Mouse (Mus musculus) kidney, adult 11 months (tissue): ENCODE results near the gene Grb2.

ENCODE experiments used
- DNase-seq: peaks from one replicate; pipeline ENCODE4 v3.0.0; 2022

Gene Grb2

GRCm38 (mm10) chr11:115619949-115620348, 88.4 kb downstream of the Grb2 start:
- no peak for DNase-seq

- DNase-seq: peak; percentile 31
Observed at GRCm38 (mm10) chr11:115618732-115619516, 89.5 kb downstream of the Grb2 start.

- peak; percentile 66 for DNase-seq
Observed at GRCm38 (mm10) chr11:115618001-115618400, 90.4 kb downstream of the Grb2 start.

GRCm38 (mm10) chr11:115616893-115617292, 91.5 kb downstream of the Grb2 start:
- peak; percentile 80 for DNase-seq

GRCm38 (mm10) chr11:115616371-115616770, 92.0 kb downstream of the Grb2 start:
- DNase-seq: peak; percentile 25

- peak; percentile 71 for DNase-seq
Observed at GRCm38 (mm10) chr11:115615875-115616274, 92.5 kb downstream of the Grb2 start.

- peak; percentile 23 for DNase-seq
Observed at GRCm38 (mm10) chr11:115615108-115615825, 93.1 kb downstream of the Grb2 start.

GRCm38 (mm10) chr11:115614346-115615107, 93.9 kb downstream of the Grb2 start:
- DNase-seq: peak; percentile 61

GRCm38 (mm10) chr11:115613138-115613945, 95.1 kb downstream of the Grb2 start:
- DNase-seq: peak; percentile 44

- peak; percentile 95 for DNase-seq
Observed at GRCm38 (mm10) chr11:115612410-115613137, 95.8 kb downstream of the Grb2 start, which contains the start of gene Mif4gd. Mif4gd (minus strand) TSS chr11:115612969.

GRCm38 (mm10) chr11:115612059-115612409, 96.4 kb downstream of the Grb2 start:
- DNase-seq: peak; percentile 85

- no peak for DNase-seq
Observed at GRCm38 (mm10) chr11:115611173-115611572, 97.2 kb downstream of the Grb2 start.

- DNase-seq: no peak
Observed at GRCm38 (mm10) chr11:115609576-115609975, 98.8 kb downstream of the Grb2 start.

GRCm38 (mm10) chr11:115608421-115609399, 99.7 kb downstream of the Grb2 start:
- peak; percentile 18 for DNase-seq

- no peak for DNase-seq
Observed at GRCm38 (mm10) chr11:115606733-115607132, 101.7 kb downstream of the Grb2 start.

GRCm38 (mm10) chr11:115604304-115604696, 104.1 kb downstream of the Grb2 start:
- peak; percentile 62 for DNase-seq

- DNase-seq: peak; percentile 92
Observed at GRCm38 (mm10) chr11:115603476-115604303, 104.7 kb downstream of the Grb2 start, which contains the start of the genes Mrps7 and Gga3. Mrps7 (plus strand) TSS chr11:115603925. Gga3 (minus strand) TSS chr11:115604051.

GRCm38 (mm10) chr11:115603128-115603475, 105.3 kb downstream of the Grb2 start:
- DNase-seq: no peak

GRCm38 (mm10) chr11:115601174-115601573, 107.2 kb downstream of the Grb2 start:
- no peak for DNase-seq
